Mouse (Mus musculus) liver, postnatal 0 days (tissue): ENCODE results near the gene Sdf4.

Experiments used
- CTCF ChIP-seq: sonication (generic); IDR thresholded peaks from 2 replicates; pipeline ENCODE4 v1.5.1; 2016; ENCODE audit warnings: antibody characterized with exemption, low read depth
- EP300 ChIP-seq: IDR thresholded peaks from 2 replicates; pipeline ENCODE4 v1.6.1; 2016; ENCODE audit warnings: antibody characterized with exemption, low read depth, mild to moderate bottlenecking

- no peak for TF ChIP-seq CTCF
- no peak for TF ChIP-seq EP300
Observed at GRCm38 (mm10) chr4:156019771-156020170, 27.1 kb downstream of the Sdf4 start.
